Comparison of ENCODE assay signal across 15 mouse cellular contexts in genomic region chr3:51525186-51525785, GRCm38 (mm10). TPM values are rescaled to one million over a fixed set of nuclear protein-coding genes. Genes with fewer than 3 reads are reported as not detected.
DNase-seq lines count a peak whose midpoint lies in the region.
"Had no signal": no experiment of that assay in that cellular context is flagged by ENCODE, and none has a peak within 500 bp of the region (broad histone marks: within the 10 kb centered on the region; RNA-seq: fewer than 3 reads in every experiment).

No protein-coding gene starts in this region.

- DNase-seq in left cerebral cortex, postnatal 4 days: peak; percentile 35
- DNase-seq in left cerebral cortex, postnatal 14 days (ENCODE audit: low spot score in 2 of 2): no peak
- peak; percentile 36 for DNase-seq in cerebellum, adult 11 months
- DNase-seq in cerebellum, adult 9-11 months: peak; percentile 71
- DNase-seq in layer of hippocampus, adult 8-10 months (ENCODE audit: low spot score in 2 of 2): no peak
- no peak for DNase-seq in spleen, adult 18-20 months
- no peak for DNase-seq in spleen, postnatal 10 days (ENCODE audit: low spot score in 2 of 2)
- DNase-seq: forebrain, postnatal 0 days; gastrocnemius, postnatal 36 days; kidney, adult 9 months; kidney, postnatal 14 days; liver, postnatal 0 days; retina, postnatal 1 day; right cerebral cortex, postnatal 25 days; thymus, postnatal 14 days had no signal

- intact Hi-C loops in left cerebral cortex, postnatal 4 days (cut with DNase I): no loop called here
- intact Hi-C loops in left cerebral cortex, postnatal 14 days (cut with DNase I): no loop called here

RNA-seq across cellular contexts. Expression of gene Setd7, which starts 35.4 kb away (rescaled TPM):
- 10 to 100 TPM; 38.2 to 41.1 TPM for total RNA-seq in left cerebral cortex, postnatal 4 days (2021)
- total RNA-seq in left cerebral cortex, postnatal 14 days (2021): 10 to 100 TPM; 76.1 to 80.7 TPM
- total RNA-seq in layer of hippocampus, adult 8-10 months (2022): 100 to 1,000 TPM; 108 to 152 (median 132) TPM

RNA-seq across cellular contexts. Expression of gene Rab33b, which starts 41.6 kb away (rescaled TPM):
- total RNA-seq in left cerebral cortex, postnatal 4 days (2021): 10 to 100 TPM; 33.3 to 34.3 TPM
- total RNA-seq in left cerebral cortex, postnatal 14 days (2021): 10 to 100 TPM; 21.1 to 21.7 TPM
- total RNA-seq in layer of hippocampus, adult 8-10 months (2022): 10 to 100 TPM; 24.5 to 29.2 (median 25.0) TPM

Comparison
In these comparisons a context has a peak if more than half of its experiments do, and no peak if none do; other contexts are left out.
1. DNase-seq: peak in left cerebral cortex, postnatal 4 days (single experiment), cerebellum, adult 11 months (single experiment) and cerebellum, adult 9-11 months (single experiment); none in left cerebral cortex, postnatal 14 days (0 of 2), layer of hippocampus, adult 8-10 months (0 of 2), spleen, adult 18-20 months (0 of 2) and spleen, postnatal 10 days (0 of 2).